In the genomic region with DNA sequence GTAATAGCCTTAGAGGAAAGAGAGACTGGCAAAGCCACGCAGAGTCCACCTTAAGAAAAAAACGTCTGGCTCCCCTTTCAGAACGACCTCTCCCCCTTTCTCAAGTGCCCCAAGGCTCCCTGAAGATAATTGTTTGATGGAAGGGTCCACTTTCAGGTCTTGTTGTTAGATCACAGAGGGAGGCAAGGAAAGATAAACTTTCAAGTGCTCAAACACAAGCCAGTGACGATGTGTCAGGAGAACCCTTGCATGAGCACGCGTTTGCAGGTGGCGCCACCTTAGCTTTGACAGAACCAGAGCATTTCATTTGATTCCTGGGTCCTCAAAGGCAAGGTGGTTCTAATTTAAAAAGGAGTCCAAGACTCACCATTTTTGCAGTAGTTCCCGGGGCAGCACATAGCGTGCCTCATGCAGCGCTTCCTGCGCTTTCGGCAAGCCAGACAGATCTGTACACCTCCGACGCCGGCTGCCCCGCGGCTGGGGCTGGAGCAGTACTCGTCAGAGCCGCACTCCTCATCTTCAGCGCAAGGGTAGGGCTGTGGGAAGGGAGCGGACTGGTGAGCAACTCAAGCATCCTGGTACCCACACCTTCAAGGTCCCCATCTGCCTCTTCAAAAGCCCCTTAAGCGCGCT, we compare ENCODE assay signal across 10 mouse cellular contexts. TPM values are rescaled to one million over a fixed set of nuclear protein-coding genes. Genes with fewer than 3 reads are reported as not detected.
DNase-seq lines count a peak whose midpoint lies in the region; ATAC-seq and TF ChIP-seq lines count a peak whose summit lies in the region.
"Had no signal": no experiment of that assay in that cellular context is flagged by ENCODE, and none has a peak within 500 bp of the region (broad histone marks: within the 10 kb centered on the region; RNA-seq: fewer than 3 reads in every experiment).

No protein-coding gene starts in this region.

- no peak overlapping the region for H3K27ac ChIP-seq in heart, embryonic 16.5 days (ENCODE audit: low read length)
- H3K27ac ChIP-seq in embryonic facial prominence, embryonic 12.5 days, result no peak overlapping the region
- H3K27ac ChIP-seq in neural tube, embryonic 11.5 days (ENCODE audit: low read depth, low read length), result no peak overlapping the region
- H3K27ac ChIP-seq in left cerebral cortex, adult 2 months, result no peak overlapping the region
- H3K27ac ChIP-seq in cerebellum, adult 2 months (ENCODE audit: insufficient read depth, low read length), result no peak overlapping the region

- peak overlapping the region; percentile 71 for H3K4me2 ChIP-seq in heart, embryonic 16.5 days (ENCODE audit: low read depth, low read length)
- peak overlapping the region; percentile 63 for H3K4me2 ChIP-seq in embryonic facial prominence, embryonic 12.5 days (replicated peaks)
- H3K4me2 ChIP-seq in neural tube, embryonic 11.5 days (ENCODE audit: low read depth), result peak overlapping the region; percentile 66

- H3K27me3 ChIP-seq in heart, embryonic 16.5 days (ENCODE audit: control insufficient read depth, insufficient read depth, low read length), result peaks cover 42% of the 10 kb centered on the region
- peaks cover 34% of the 10 kb centered on the region for H3K27me3 ChIP-seq in embryonic facial prominence, embryonic 12.5 days
- peaks cover 30% of the 10 kb centered on the region for H3K27me3 ChIP-seq in neural tube, embryonic 11.5 days (ENCODE audit: control insufficient read depth, insufficient read depth, low read length)
- H3K27me3 ChIP-seq in cerebellum, adult 2 months (ENCODE audit: control insufficient read depth, insufficient read depth, low read length), result no peaks in the 10 kb centered on the region; the same call in 1 of the 2 replicates

- TF ChIP-seq POLR2A in cerebellum, adult 2 months (IDR thresholded peaks at IDR 0.05; ENCODE audit: borderline replicate concordance, insufficient read depth, low read length), result no peak

- peak overlapping the region; percentile 44 for H3K4me3 ChIP-seq in heart, embryonic 16.5 days (ENCODE audit: low read length)
- H3K4me3 ChIP-seq in embryonic facial prominence, embryonic 12.5 days, result peak overlapping the region; percentile 45
- peak overlapping the region; percentile 36 for H3K4me3 ChIP-seq in neural tube, embryonic 11.5 days (ENCODE audit: low read depth, low read length)
- no peak overlapping the region for H3K4me3 ChIP-seq in left cerebral cortex, adult 2 months
- no peak overlapping the region for H3K4me3 ChIP-seq in cerebellum, adult 2 months (replicated peaks; ENCODE audit: insufficient read depth, low read depth, low read length)

- TF ChIP-seq CTCF in left cerebral cortex, adult 2 months (IDR thresholded peaks at IDR 0.05), result no peak
- no peak for TF ChIP-seq CTCF in cerebellum, adult 2 months (IDR thresholded peaks at IDR 0.05; ENCODE audit: borderline replicate concordance, insufficient read depth, low read depth, low read length)

- no peak for ATAC-seq in heart, embryonic 16.5 days (replicated peaks; ENCODE audit: extremely low read depth, insufficient read depth, low FRiP score)
- peak; percentile 36; the same call in 1 of the 2 replicates for ATAC-seq in embryonic facial prominence, embryonic 12.5 days (ENCODE audit: insufficient number of reproducible peaks, insufficient read depth, low FRiP score, low TSS enrichment)
- peak; percentile 40; the same call in 1 of the 2 replicates for ATAC-seq in neural tube, embryonic 11.5 days (ENCODE audit: insufficient read depth, low FRiP score, low TSS enrichment)

- intact Hi-C loops in heart, postnatal 10 days (cut with DNase I), result no loop called here
- intact Hi-C loops in left cerebral cortex, adult 2 months (cut with DNase I), result no loop called here

- no peaks in the 10 kb centered on the region for H3K9me3 ChIP-seq in heart, embryonic 16.5 days (replicated peaks; ENCODE audit: control insufficient read depth, low read length)
- no peaks in the 10 kb centered on the region for H3K9me3 ChIP-seq in embryonic facial prominence, embryonic 12.5 days
- H3K9me3 ChIP-seq in neural tube, embryonic 11.5 days (ENCODE audit: control insufficient read depth, low read length), result no peaks in the 10 kb centered on the region
- H3K9me3 ChIP-seq: G1E had no signal

- WGBS in heart, embryonic 16.5 days, result 2% methylated on average over 23 of the region's 23 CpGs
- WGBS in embryonic facial prominence, embryonic 12.5 days, result under 1% methylated on average over 23 of the region's 23 CpGs
- under 1% methylated on average over 23 of the region's 23 CpGs for WGBS in neural tube, embryonic 11.5 days
- WGBS in cerebellum, adult 2 months, result 3% methylated on average over 23 of the region's 23 CpGs

- no peak for DNase-seq in heart, postnatal 10 days
- DNase-seq in kidney, postnatal 4 days, result peak; percentile 40 to 52
- peak; percentile 51 for DNase-seq in neural tube, embryonic 11.5 days (ENCODE audit: low spot score)
- no peak for DNase-seq in left cerebral cortex, adult 2 months (ENCODE audit: extremely low spot score in 1 of 2, low spot score in 2 of 2)
- DNase-seq in layer of hippocampus, adult 9-11 months, result no peak
- no peak for DNase-seq in cerebellum, adult 2 months

- no peaks in the 10 kb centered on the region for H3K36me3 ChIP-seq in heart, embryonic 16.5 days (ENCODE audit: control insufficient read depth, insufficient read depth)
- no peaks in the 10 kb centered on the region for H3K36me3 ChIP-seq in embryonic facial prominence, embryonic 12.5 days
- no peaks in the 10 kb centered on the region for H3K36me3 ChIP-seq in neural tube, embryonic 11.5 days (ENCODE audit: control insufficient read depth, insufficient read depth, low read length)
- H3K36me3 ChIP-seq: G1E had no signal

- no peak overlapping the region for H3K9ac ChIP-seq in heart, embryonic 16.5 days (ENCODE audit: low read length)
- H3K9ac ChIP-seq in embryonic facial prominence, embryonic 12.5 days, result peak overlapping the region; percentile 47
- no peak overlapping the region for H3K9ac ChIP-seq in neural tube, embryonic 11.5 days (ENCODE audit: low read length)

- H3K4me1 ChIP-seq in heart, embryonic 16.5 days (ENCODE audit: control insufficient read depth, insufficient read depth, low read length), result peaks cover 12% of the 10 kb centered on the region
- peaks cover 20% of the 10 kb centered on the region; the same call in 1 of the 2 replicates for H3K4me1 ChIP-seq in embryonic facial prominence, embryonic 12.5 days
- peaks cover 10% of the 10 kb centered on the region; the same call in 1 of the 2 replicates for H3K4me1 ChIP-seq in neural tube, embryonic 11.5 days (ENCODE audit: control insufficient read depth, insufficient read depth, low read length)
- H3K4me1 ChIP-seq in cerebellum, adult 2 months (ENCODE audit: control insufficient read depth, insufficient read depth, low read length), result no peaks in the 10 kb centered on the region

RNA-seq across cellular contexts. Expression of a gene that starts 0.9 kb away (rescaled TPM):
- 0.10 and 0.11 TPM in 2 replicates for polyA plus RNA-seq in heart, embryonic 16.5 days (2015; fragmentation: Nextera tagmentation; extraction: Ambion mirVana)
- total RNA-seq in heart, postnatal 10 days (2021), result not detected
- 24.2 and 24.4 TPM in 2 replicates for polyA plus RNA-seq in embryonic facial prominence, embryonic 12.5 days (2016; fragmentation: Nextera tagmentation; extraction: Ambion mirVana)
- 1.1 and 1.3 TPM in 2 replicates for polyA plus RNA-seq in neural tube, embryonic 11.5 days (2014; fragmentation: Nextera tagmentation; extraction: Ambion mirVana)
- not detected for total RNA-seq in left cerebral cortex, adult 2 months (2021)
- 0.03 and 0.05 TPM in 2 replicates for polyA plus RNA-seq in cerebellum, adult 2 months (2012; rRNA removed)
- polyA plus RNA-seq: G1E; testis, adult 2 months had no signal

Comparison
In these comparisons a context has a peak if more than half of its experiments do, and no peak if none do; other contexts are left out.
1. H3K4me3 ChIP-seq: peak in heart, embryonic 16.5 days (single experiment), embryonic facial prominence, embryonic 12.5 days (single experiment) and neural tube, embryonic 11.5 days (single experiment); none in left cerebral cortex, adult 2 months (single experiment) and cerebellum, adult 2 months (single experiment).
2. DNase-seq: peak in kidney, postnatal 4 days (2 of 2) and neural tube, embryonic 11.5 days (single experiment); none in heart, postnatal 10 days (0 of 2), left cerebral cortex, adult 2 months (0 of 2), layer of hippocampus, adult 9-11 months (single experiment) and cerebellum, adult 2 months (0 of 2).
3. RNA of a gene that starts 0.9 kb away (polyA plus RNA-seq): 24.2 to 24.4 TPM in embryonic facial prominence, embryonic 12.5 days; 1.1 to 1.3 TPM in neural tube, embryonic 11.5 days, 0.10 to 0.11 TPM in heart, embryonic 16.5 days and 0.03 to 0.05 TPM in cerebellum, adult 2 months; every median in the first group is over 10 times any median in the second.
4. Peak in every context shown above with its lines, with median percentiles within 50 percentile points of each other: H3K4me2 ChIP-seq.